Mouse (Mus musculus) thymus, adult 2 months (tissue): Measurements from ENCODE around the gene Rfc4.

Experiments used
- CTCF ChIP-seq: fragments of 200-500 bp; IDR thresholded peaks from 2 replicates; pipeline ENCODE4 v1.5.1; 2012; ENCODE audit warnings: mild to moderate bottlenecking, control low read depth, low read length, moderate library complexity, borderline replicate concordance; ENCODE audit not compliant: control insufficient read depth, poor library complexity, insufficient read depth; ENCODE audit errors: extremely low read depth
- POLR2A ChIP-seq: fragments of 200-500 bp; IDR thresholded peaks from 2 replicates; pipeline ENCODE4 v1.6.1; 2012; ENCODE audit warnings: mild to moderate bottlenecking, low read length, control low read depth, moderate library complexity; ENCODE audit not compliant: control insufficient read depth, poor library complexity, insufficient read depth; ENCODE audit errors: extremely low read depth

GRCm38 (mm10) chr16:23127673-23128375 is at the start of gene Rfc4:
- TF ChIP-seq POLR2A (peak; percentile 87), CTCF (peak; percentile 44; the same call in 1 of the 2 replicates)
